Mouse (Mus musculus) bone marrow, adult 2 months (tissue): ENCODE data around the gene Cckbr.

Source experiments
- CTCF ChIP-seq: fragments of 200-500 bp; IDR thresholded peaks from 2 replicates; pipeline ENCODE4 v1.5.1; 2011; ENCODE audit warnings: low read length, control low read depth; ENCODE audit not compliant: control insufficient read depth, insufficient read depth
- POLR2A ChIP-seq: fragments of 200-500 bp; IDR thresholded peaks from 2 replicates; pipeline ENCODE4 v1.6.1; 2011; ENCODE audit warnings: low read depth, mild to moderate bottlenecking, control low read depth, low read length, borderline replicate concordance; ENCODE audit not compliant: control insufficient read depth

- TF ChIP-seq CTCF (no peak), POLR2A (no peak)
These were observed 47.1 kb downstream of the Cckbr start for GRCm38 (mm10) chr7:105472607-105473006.
